Mouse (Mus musculus) right cerebral cortex, postnatal 14 days (tissue): ENCODE measurements around the gene Tnfsf11.

ENCODE experiments used
- DNase-seq: peaks from one replicate; pipeline ENCODE4 v3.0.0; 2022

Tnfsf11 gene

DNA sequence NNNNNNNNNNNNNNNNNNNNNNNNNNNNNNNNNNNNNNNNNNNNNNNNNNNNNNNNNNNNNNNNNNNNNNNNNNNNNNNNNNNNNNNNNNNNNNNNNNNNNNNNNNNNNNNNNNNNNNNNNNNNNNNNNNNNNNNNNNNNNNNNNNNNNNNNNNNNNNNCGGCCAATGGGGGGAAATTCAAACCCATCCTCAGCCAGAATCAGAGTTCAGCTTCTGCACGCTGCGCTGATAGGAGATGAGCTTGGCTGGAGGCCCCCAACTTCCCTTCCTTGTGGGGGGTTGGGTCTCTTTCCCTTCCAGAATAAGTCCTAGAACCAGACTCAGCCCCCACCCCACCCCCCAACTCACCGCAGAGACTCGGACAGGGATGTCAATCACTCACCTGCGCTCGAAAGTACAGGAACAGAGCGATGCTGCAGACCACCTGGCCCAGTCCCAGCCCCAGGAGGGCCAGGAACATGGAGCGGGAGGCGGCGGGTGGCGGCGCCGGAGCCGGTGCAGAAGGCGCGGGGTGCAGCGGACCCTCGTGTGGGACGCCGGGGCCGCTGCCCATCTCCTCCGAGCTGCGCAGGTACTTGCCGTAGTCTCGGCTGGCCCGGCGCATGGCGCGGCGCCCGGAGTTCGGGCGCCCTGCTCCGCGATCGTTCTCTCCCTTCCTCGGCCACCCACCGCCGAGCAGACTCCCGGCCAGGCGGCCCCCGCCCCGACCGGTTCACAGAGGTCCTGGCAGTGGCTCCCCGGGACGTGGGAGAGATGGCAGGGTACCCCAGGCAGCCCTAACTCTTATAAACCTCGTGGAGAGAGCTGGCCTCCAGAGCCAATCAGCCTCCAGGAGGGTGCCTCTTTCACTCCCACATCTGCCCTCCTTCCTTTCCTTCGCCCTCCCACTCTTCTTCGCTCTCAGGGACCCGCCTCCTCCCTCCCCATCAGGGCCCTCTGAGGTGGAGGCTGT, at the start of gene Tnfsf11:
Gene Tnfsf11, minus strand, starts transcription at position 758 of the 952 bp plus-strand sequence.
- DNase-seq: no peak

DNA sequence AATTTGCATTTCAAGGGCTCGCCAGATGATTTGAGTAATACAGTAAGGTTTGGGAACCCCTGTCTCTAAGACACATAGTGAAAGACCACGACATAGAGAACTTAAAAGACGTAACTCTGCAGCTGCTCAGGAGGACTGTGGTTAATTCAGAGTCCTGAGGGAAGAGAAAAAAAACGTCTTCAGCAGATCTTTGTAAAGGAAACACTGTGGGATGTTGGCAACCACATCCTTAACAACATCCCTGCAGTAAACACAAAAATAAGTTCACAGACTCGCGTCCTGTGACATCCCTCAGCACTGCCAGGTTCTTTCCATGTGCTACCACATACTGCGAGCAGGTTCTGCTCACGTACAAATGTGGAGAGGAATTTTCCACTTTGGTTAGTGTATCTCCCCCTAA, 48.9 kb upstream of the Tnfsf11 start:
- no peak for DNase-seq

DNA sequence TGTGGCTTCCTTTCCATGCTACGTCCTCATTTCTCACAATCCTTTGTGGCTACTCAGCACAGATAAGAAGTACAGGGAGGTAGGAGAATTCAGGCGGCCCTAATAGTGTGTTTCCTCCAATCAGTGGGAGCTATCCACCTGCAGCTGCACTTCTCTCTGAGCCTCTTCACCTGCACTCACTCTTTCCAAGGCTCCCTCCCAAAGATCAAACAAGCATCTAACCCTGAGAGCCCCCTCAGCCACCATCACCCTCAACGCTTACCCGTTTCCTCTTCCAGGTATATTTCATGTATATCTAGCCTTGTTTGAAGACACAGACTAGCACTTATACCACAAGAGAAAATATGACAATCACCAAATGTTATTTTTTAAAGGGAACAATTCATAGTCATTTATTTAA, 47.5 kb upstream of the Tnfsf11 start:
- no peak for DNase-seq

DNA sequence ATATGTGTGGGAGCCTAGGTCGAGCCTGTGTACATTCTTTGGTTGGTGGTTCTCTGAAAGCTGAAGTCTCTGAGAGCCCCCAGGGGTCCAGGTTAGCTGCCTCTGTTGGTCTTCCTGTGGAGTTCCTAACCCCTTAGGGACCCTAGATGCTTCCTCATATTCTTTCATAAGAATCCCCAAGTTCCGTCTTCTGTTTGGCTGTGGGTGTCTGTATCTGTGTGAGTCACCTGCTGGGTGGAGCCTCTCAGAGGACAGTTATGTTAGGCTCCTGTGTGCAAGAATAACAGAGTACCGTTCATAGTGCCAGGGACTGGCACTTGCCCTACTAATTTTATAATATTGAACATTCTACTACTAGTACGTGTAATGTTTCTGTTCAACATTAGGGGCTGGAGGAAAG, 45.0 kb upstream of the Tnfsf11 start:
- DNase-seq: no peak

DNA sequence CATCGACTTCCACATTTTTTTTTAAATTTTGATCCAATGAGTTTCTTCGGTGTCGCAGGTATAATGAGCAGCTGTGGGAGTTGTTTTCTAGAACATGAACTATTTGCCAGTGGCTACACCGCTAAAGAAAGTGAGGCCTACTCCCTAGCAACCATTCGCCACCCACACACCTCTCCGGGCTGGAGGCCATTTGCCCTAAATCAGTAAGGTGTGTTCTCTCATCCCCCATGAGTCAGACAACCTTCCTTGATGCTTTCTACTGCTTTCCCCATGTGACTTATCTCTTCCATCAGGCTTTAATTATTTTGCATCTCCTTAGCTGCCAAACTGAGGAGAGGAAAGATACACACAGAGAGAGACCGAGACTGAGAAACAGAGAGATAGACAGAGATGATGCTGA, 43.7 kb upstream of the Tnfsf11 start:
- no peak for DNase-seq

DNA sequence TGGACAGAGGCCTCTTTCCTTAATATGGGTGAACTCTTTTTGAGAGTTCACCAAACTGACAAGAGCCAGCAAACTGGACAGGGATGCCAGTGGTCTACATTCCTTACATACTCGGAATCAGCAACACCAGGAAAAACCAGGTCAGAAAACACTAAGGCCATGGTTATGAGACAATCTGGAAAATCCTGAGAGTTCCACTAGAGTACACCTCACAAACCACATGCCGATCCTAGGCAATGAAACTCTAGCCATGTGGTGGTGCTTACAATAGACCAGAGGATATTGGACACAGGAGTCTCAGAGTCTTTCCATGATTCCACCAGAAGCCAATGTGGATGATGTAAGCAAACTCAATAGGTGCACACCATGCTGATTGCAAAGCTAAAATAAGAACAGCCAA, 39.9 kb upstream of the Tnfsf11 start:
- no peak for DNase-seq

DNA sequence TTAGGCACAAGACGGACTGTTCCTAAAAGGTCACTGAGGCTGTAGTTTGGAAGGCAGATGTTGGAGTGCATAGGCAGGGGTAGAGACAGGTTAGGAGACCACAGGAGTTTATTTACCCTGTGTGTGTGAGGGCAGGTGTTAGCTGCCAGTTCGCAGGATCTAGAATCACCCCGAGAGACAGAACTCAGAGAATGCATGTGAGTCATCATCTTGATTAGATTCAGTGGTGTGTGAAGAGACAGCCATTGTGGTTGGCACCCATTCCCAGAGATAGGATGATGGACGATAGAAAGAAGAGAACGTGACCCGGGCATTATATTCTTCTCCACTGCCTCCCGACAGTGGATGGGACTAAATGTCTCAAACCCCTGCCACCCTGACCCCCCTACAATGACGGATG, 35.2 kb upstream of the Tnfsf11 start:
- DNase-seq: no peak

DNA sequence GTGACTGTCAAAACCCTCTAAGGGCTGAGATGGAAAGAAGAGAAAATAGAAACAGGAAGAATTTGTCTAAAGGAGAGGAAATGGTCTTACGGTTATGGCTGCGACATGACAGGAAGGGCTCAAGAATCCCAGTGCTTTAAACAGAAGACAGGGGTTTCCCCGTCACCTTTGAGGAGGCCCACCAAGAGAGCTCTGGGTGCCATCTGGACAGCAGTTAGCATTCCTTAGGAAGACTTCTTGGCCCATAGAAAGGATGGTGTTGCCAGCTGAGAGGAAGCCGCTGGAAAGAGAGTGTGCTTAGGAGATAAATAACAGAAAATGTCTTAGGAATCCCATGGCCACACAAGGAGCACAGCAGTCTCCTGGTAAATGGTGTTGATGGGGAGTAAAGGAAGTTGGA, 34.3 kb upstream of the Tnfsf11 start:
- no peak for DNase-seq

DNA sequence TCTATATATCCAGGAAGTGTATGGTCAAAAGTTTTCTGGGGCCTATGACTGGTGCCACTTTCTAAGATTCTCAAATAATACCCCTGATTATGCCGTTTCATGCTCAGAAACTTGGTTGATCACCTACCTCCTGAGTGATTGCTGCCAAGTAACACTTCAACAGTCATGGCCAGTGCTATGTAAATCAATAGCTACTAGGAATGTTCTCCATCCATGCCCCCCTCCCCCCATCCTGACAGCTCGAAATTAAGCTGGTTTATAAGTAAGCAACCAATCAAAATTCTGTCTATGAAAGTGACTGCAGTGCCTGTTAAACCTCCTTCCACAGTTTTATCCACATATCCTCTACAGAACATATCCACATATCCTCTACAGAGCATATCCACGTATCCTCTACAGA, 25.5 kb upstream of the Tnfsf11 start:
- no peak for DNase-seq

DNA sequence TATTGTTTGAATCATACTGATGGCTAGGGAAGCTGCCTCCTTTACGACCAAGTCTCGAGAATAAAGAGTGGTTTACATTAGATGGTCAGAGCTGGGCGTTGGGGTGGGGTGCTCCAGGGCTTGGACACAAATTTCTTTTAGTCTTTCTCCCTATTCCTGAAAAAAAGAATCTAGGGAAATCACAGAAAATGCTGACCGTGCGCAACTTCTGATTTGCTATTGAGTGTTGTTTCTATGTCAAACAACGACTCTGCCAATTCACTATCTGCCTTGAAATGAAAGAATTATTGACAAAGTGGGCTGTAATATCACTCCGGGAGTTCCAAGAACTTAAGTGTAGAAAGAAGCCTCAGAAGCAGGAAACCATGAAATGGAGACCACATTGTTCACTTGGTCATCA, 23.5 kb upstream of the Tnfsf11 start:
- DNase-seq: no peak

DNA sequence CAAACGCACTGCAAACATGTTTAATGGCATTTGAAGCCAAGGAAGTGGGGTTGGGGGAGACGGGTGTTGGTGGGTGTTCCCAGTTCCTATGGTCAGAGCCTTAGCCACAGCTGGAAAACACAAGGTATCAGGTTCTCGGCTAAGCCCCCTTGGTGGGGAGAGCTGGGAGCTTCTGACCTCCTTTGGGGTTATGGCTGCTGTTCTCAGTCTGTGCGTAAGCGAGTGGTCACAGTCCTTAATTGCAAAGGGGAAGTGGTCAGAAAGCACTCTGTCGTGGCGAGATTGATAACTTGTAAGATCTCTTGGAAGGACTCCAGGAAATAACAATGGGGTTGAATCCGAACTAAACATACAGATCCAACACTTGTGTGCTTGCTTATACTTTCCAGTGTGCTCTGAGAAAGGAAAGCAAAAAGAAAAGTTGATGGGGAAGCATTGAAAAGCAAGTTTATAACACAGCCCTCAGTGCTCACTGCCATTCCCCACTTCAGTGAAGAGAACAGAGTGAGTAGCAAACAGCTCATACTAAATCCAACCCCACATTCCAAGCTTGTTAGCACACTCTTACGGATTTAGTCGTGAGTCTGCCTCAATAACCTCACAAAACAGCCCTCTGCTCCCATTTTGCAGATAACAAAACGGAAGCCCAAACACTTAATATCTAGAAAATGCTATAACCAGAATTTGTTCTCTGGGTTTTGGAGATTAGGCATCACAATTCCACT, 22.9 kb upstream of the Tnfsf11 start:
- DNase-seq: no peak

DNA sequence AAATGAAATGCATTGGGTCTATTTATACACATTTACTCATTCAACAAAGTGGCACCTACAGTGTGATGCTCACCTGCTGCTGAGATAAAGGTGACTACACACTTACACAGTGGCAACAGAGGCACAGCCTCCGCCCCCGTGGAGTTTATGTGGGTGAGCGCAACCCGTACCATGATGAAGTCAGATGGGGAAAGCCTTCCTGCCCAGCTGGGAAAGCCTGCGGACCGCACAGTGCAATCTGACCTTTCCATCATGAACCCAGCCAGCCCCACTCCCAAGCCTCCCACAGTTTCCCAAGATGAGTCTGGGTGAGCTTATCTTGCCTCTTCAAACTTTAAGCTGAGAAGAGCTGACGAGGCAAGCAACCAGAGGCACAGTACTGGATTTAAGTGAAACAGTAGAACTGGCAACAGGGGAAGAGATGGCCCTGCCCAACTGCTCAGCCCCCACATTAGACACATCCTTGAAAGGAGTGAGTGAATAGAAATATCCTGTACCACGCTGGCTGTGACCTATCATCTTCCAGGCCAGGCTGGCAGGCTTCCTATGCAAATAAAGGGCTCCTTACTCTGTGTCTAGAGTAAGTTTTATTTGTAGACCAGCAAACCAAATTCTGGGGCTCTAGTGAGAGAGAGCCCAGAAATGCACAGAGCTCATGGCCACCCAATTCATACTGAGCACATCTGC, 22.1 kb upstream of the Tnfsf11 start:
- DNase-seq: no peak

DNA sequence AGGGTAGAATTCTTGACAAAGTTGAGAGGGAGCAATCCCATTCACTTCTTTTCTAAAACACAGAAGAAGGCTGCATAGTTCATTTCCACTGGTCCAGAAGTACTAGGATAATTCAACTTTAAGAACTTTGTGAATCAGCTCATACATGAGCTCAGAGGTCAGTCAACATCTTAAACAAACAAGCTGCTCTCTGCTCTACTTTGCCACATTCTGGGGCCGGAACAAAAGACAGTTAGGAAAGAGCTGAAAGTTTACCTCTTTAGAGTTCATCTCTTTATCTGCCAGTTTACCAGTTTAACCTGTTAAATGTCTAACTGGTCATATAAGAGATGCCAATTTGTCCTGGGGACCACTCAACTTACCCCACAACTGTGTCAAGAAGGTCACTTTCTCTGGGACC, 15.5 kb upstream of the Tnfsf11 start:
- no peak for DNase-seq

DNA sequence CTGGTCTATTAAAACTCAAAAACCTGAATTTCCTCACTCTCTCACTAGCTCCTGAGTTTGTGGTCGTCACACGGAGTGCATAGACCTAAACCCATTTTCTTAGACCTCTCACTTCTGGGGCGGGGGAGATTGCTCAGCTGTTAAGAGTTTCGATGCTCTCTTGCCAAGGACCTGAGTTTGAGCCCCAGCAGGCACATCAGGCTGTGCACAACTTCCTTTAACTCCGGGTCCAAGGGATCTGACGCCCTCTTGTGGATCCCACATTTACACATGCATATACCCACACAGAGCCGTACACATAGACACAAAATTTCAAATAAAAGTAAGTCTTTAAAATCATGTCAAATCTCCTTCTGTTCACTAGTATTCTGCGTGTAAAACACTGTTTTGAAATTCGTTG, 15.1 kb upstream of the Tnfsf11 start:
- DNase-seq: no peak

DNA sequence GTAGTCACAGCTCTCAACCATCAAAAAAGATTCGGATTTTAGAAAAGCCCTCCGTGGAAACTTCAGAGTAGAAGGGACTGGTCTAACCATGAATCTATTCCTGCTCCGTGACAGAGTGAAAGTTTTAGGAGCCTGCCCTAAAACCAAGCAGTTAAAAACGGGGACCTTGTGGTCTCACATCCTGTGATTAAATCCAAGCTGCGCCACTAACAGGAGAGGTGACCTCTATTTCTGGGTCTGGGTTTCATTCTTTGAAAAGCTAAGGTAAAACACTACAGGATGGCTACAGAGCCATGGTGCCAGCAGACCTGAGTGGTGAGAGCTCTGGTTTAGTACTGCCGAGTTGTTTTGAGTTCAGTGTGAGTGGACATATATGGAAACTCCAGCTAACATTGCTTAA, 12.4 kb upstream of the Tnfsf11 start:
- DNase-seq: no peak

DNA sequence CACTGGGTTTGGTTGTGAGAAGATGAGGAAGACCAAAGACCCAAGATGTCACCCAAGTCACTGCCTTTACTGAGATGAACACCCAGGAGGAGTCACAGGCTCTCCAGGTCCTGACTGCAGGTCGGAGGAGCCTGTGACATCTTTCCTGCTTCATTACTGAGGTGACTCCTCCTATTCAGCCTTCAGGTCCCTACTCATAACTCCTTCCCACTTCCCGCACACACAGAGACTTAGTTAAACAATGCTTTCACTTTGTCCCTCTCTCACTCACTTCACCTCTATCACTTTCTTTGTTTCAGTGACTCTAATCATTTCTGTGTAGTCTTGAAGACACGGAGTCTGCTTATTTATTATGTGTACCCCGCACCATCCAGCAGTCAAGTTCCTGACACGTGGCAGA, 11.7 kb upstream of the Tnfsf11 start:
- no peak for DNase-seq

DNA sequence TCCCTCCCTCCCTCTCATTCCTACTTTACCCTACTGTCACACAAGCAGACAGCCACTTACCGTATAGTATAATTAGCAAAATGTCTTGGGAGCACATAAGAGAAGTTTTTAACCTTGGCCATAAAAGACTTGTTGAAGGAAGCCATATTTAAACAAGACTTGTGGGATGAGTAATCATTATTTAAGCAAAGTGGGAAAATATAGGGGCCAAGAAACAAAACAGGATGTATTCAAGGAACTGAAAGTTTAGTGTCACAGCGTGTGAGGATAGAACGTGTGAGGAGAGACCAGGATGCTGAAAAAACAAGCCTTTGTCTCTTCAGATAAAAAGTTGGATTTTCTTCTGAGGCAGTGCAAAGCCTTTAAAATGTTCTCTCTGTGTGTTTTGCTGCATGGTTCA, 11.2 kb upstream of the Tnfsf11 start:
- DNase-seq: no peak

DNA sequence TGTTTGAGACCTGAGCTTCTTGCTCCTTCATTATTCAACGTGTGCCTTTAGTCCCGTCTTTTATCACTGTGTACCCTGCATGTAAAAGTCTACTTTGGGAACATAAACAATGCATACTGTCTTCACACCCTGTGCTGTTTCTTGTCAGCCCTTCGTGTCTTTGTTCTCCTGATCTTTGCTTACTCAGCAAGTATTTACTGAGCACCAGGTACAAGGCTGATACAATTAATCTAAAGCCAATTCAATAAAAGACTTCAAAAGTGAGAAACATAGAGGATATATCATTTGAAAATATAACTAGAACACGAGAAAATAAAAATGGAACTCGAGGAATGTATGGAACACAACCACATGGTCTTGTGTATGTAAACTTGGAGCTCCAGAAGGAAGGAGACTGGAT, 9.8 kb upstream of the Tnfsf11 start:
- no peak for DNase-seq

DNA sequence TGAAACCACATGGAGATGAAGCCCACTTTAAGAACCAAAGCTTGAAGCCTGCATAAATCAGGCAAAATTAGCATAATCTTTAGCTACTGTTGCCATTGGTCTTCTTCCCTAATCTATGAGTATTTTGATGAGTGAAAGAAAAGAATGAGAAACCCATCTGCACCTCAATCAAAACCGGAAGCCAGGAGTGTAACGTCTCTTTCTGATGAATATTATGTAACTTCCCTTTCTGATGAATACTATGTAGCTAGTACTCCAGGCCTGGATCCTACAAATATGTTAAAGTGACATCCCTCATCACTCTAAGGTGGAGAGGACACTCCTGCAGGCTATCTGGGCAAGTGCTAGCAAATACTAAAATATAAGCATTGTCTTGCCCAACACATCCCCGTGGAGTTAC, 6.9 kb downstream of the Tnfsf11 start:
- no peak for DNase-seq

DNA sequence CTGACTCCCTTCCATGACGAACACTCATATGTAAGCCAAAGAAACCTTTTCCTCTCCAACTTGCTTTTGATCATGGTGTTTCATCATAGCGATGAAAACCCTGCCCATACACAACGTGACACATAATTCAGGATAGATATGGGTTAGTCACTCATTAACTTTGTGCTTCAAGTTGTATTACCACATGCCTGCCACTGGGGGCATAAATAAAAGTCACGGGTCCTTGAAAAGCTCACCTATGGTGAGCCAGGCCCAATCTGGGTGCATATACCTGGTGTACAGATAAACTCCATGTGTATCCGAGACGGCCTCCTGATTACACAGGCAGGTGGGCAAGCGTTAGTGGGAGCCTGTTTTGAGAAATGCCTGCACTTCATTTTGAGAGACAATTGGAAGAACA, 15.2 kb downstream of the Tnfsf11 start:
- no peak for DNase-seq

DNA sequence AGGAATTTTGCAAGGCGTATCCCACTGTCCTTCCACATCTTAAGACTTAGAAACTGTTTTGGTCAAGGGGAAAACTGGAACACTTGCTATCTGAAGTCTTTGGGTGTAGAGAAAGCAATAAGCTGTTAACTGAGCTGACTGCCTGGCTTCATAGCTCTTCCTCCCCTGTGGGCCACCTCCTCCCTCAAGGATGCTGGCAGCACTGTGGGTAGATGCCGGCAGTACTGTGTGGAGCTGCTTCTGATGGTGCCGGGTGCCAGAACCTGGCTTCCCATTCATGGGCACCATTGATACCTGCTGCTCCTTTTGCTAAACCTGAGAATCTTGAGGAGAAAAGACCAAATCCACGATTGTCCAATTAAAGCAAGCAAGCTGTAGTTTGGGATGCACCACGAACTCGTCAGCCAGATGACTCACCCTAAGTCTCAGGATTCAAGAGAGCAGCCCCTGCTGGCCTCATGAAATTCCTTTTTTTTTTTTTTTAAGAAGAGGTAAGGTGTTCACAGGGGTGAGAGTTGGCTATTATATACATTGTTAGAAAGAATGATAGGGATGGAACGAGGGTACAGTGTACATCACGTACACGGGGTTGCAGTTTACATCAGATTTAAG, 17.8 kb downstream of the Tnfsf11 start:
- DNase-seq: no peak

DNA sequence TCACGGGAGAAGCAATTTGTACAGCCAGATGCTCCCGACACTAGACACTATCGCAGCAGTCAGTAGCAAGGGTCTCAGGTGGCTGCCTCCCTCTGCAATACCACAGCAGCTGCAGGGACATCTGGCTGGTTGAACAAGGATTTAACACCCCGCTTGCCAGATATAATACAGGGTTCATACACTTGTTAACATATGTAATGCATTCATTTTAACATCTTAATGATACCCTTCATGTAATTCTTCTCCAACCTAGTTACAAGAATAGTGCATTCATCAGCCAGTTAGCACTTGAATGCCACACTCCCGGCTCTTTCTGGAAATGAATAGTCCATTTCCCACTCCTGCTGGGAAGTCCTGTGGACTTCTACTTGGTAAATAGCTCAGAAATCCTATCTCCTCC, 18.9 kb downstream of the Tnfsf11 start:
- DNase-seq: no peak
